Mouse (Mus musculus) embryonic fibroblast, embryonic 13.5 days (primary cell): ENCODE results near the gene Gm6657.

Source experiments
- CTCF ChIP-seq: IDR thresholded peaks from 2 replicates; pipeline ENCODE4 v1.5.1; 2011; ENCODE audit warnings: mild to moderate bottlenecking, control low read depth, low read length, moderate library complexity, borderline replicate concordance; ENCODE audit not compliant: insufficient read depth
- POLR2A ChIP-seq: IDR thresholded peaks from 2 replicates; pipeline ENCODE4 v1.6.1; 2011; ENCODE audit warnings: low read depth, mild to moderate bottlenecking, control low read depth, low read length, moderate library complexity

DNA sequence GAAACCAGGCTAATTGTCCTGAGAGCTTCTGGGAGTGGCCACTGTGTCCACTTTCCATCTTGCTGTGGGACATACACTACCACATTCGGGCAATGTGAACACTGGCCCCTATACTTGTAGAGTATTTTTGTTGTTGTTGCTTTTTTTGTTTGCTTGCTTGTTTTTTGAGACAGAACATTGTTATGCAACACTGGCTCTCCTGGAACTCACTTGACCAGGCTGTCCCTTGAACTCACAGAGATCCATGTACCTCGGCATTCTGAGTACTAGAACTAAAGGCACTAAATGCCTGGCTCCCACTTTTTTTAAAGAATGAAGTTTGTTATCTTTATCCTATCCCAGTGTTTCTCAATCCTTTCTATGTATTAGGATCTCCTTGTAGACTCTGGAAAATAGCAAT lies 15.8 kb downstream of the Gm6657 start:
- TF ChIP-seq CTCF (no peak), POLR2A (no peak)
